Mouse (Mus musculus) liver, embryonic 14.5 days (tissue): ENCODE data around the gene Tnfrsf4. TPM values are rescaled to one million over a fixed set of nuclear protein-coding genes. Genes with fewer than 3 reads are reported as not detected.

ENCODE experiments used
- ATAC-seq: fragments of 200-750 bp; cut with Nextera tagmentation; 2 replicates; pipeline ENCODE4 v1.8.0; 2017; ENCODE audit warnings: moderate number of reproducible peaks, mild to moderate bottlenecking, moderate library complexity; ENCODE audit not compliant: insufficient read depth
- DNase-seq, 3 experiments: peaks; one replicate each; pipeline ENCODE4 v3.0.0-alpha.2; 2012 to 2013; ENCODE audit warnings: low read depth in 3 of 3, low spot score in 3 of 3
- H3K27ac ChIP-seq: fragments of 300-500 bp; sonication (generic); 2 replicates; pipeline ENCODE4 v1.5.1; 2014; ENCODE audit warnings: moderate library complexity, mild to moderate bottlenecking, control low read depth, inconsistent platforms
- H3K27me3 ChIP-seq: fragments of 300-500 bp; sonication (generic); 2 replicates; pipeline ENCODE4 v1.6.1; 2014; ENCODE audit warnings: mild to moderate bottlenecking, low read length, moderate library complexity; ENCODE audit not compliant: control insufficient read depth, insufficient read depth
- H3K36me3 ChIP-seq: fragments of 300-500 bp; sonication (generic); replicated peaks from 2 replicates; pipeline ENCODE4 v1.6.1; 2014; ENCODE audit warnings: low read depth; ENCODE audit not compliant: control insufficient read depth, insufficient read depth
- H3K4me1 ChIP-seq, 2 experiments: fragments of 200-500 bp in 1 of 2; fragments of 300-500 bp in 1 of 2; sonication (generic) in 1 of 2; replicated peaks; 2 replicates each; pipeline ENCODE4 v1.6.1; 2012 to 2014; ENCODE audit warnings: antibody characterized with exemption in 1 of 2, inconsistent platforms in 1 of 2, low read length in 1 of 2; ENCODE audit not compliant: control insufficient read depth in 2 of 2, insufficient read depth in 2 of 2
- H3K4me2 ChIP-seq: fragments of 300-500 bp; sonication (generic); 2 replicates; pipeline ENCODE4 v1.6.1; 2014; ENCODE audit warnings: low read depth, mild to moderate bottlenecking, control low read depth, moderate library complexity
- H3K4me3 ChIP-seq, 2 experiments: fragments of 200-500 bp in 1 of 2; fragments of 300-500 bp in 1 of 2; sonication (generic) in 1 of 2; 2 replicates each; pipeline ENCODE4 v1.5.1; 2012 to 2014; ENCODE audit warnings: low read depth in 2 of 2, low read length in 2 of 2, mild to moderate bottlenecking in 2 of 2, control low read depth in 1 of 2, inconsistent platforms in 1 of 2, moderate library complexity in 1 of 2; ENCODE audit not compliant: insufficient read depth in 1 of 2
- H3K9ac ChIP-seq: fragments of 300-500 bp; sonication (generic); replicated peaks from 2 replicates; pipeline ENCODE4 v1.6.1; 2014; ENCODE audit warnings: mild to moderate bottlenecking, control low read depth, moderate library complexity
- H3K9me3 ChIP-seq: fragments of 300-500 bp; sonication (generic); 2 replicates; pipeline ENCODE4 v1.6.1; 2016; ENCODE audit warnings: low read length, mixed read lengths; ENCODE audit not compliant: control insufficient read depth
- CTCF ChIP-seq: IDR thresholded peaks from 2 replicates; pipeline ENCODE4 v1.5.1; 2016; ENCODE audit warnings: antibody characterized with exemption, low read depth, control low read depth
- EP300 ChIP-seq: IDR thresholded peaks from 2 replicates; pipeline ENCODE4 v1.6.1; 2016; ENCODE audit warnings: antibody characterized with exemption, low read depth
- WGBS: fragments of 180-500 bp; shearing (Covaris S2); extraction: QIAGEN DNeasy Blood & Tissue Kit; methylation state at CpG from one replicate; pipeline ENCODE4 v1.1.7; 2014; ENCODE audit not compliant: insufficient replicate concordance; 5-methylcytosine and 5-hydroxymethylcytosine counted together
- polyA plus RNA-seq, 2 experiments: library from polyadenylated mRNA; depleted of rRNA in 1 of 2; stranded (reverse) in 1 of 2; unstranded in 1 of 2; fragments of >200 nt; fragmentation: Nextera tagmentation in 1 of 2; extraction: Ambion mirVana in 1 of 2; gene quantifications; 2 replicates each; pipeline versions ENCODE4 v1.2.1 to v1.2.3; 2012 to 2014

Tnfrsf4 gene
- polyA plus RNA-seq (2012; rRNA removed) (1.0 and 1.8 TPM in 2 replicates), polyA plus RNA-seq (2014; fragmentation: Nextera tagmentation; extraction: Ambion mirVana) (0.13 TPM in 2 replicates)

DNA sequence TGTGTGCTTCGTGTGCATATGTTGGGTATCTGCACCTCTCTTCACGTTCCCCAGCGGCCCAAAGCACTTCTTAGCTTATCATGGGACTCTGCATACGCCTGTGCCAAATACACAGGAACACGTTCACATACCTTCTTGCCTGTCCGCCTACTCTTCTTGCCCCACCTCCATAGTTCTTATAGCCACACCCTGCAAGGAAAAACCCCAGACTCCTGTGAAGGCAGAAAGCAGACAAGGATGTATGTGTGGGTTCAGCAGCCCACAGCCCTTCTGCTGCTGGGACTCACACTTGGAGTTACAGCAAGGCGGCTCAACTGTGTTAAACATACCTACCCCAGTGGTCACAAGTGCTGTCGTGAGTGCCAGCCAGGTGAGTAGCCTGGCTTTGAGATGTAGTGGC, at the start of gene Tnfrsf4:
Tnfrsf4 (plus strand) TSS at position 207 of the 400 bp plus-strand sequence.
- Histone ChIP-seq H3K27ac (no peak within 1 kb of the TSS), H3K4me1 (no peaks in the 10 kb centered on the region), H3K9me3 (no peaks in the 10 kb centered on the region), H3K4me3 (no peak within 1 kb of the TSS), H3K27me3 (no peaks in the 10 kb centered on the region), H3K36me3 (peaks cover 34% of the 10 kb centered on the region), H3K9ac (no peak within 1 kb of the TSS), H3K4me2 (no peak within 1 kb of the TSS)
- DNase-seq (no peak), ATAC-seq (no peak)
- WGBS: 68% methylated on average over 8 of the region's 8 CpGs
- TF ChIP-seq EP300 (no peak), CTCF (no peak)

DNA sequence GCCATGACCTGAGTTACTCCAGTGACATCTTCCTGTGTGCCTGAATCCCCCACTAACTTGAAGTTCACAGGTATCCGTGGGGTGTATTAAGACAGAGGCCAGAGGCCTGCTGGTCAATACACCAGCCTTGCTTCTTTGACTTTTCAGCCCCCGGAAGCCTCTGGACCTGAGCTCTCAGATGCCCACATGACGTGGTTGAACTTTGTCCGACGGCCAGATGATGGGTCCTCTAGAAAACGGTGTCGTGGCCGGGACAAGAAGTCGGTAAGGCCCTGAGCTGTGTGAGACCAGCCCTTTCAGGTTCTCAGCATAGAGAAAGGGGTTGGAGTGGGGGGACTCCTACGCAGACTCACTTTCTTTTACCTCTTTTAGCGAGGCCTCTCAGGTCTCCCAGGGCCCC, 49.2 kb upstream of the Tnfrsf4 start:
- H3K4me2 ChIP-seq: peak overlapping the region; percentile 68; the same call in 1 of the 2 replicates
- 78% methylated on average over 11 of the region's 11 CpGs for WGBS
- no peak overlapping the region for H3K27ac ChIP-seq
- H3K9me3 ChIP-seq: no peaks in the 10 kb centered on the region
- peak overlapping the region; percentile 81 for H3K9ac ChIP-seq
- H3K4me3 ChIP-seq: peak overlapping the region in 1 of 2 experiments; percentile 54; a peak in 1 of 4 replicates
- peaks cover 34 to 40% of the 10 kb centered on the region in 2 experiments for H3K4me1 ChIP-seq
- no peaks in the 10 kb centered on the region for H3K27me3 ChIP-seq
- no peak for DNase-seq
- ATAC-seq: no peak
- peaks cover 5% of the 10 kb centered on the region for H3K36me3 ChIP-seq
- TF ChIP-seq EP300: no peak
- TF ChIP-seq CTCF: no peak

DNA sequence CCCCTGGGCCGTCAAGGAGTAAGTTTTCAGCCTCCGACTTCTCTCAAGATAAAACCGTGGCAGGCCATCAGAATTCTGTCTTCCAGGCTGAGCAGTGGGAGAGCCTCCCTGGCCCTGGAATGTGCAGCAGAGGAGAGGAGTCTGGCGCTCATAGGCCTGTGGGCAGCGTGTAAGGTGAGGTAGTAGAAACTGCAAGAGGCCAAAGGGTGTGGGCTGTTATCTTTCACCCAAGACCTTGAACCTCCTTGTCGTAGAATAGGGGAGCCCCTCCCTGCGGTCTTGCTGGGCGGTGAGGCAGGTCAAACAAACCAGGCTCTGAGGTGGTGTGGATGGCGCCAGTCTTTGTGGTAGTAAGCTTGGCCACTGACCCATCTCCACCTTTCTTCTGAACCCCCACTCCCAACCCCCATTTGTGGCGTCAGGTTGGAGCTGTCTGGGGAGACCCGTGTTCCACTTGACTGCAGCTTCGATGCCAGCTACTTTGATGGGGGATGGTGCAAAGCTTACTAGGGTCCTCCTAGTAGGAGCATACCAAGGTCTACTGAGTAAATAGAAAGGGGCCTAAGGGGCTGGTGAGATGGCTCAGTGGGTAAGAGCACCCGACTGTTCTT, 44.5 kb upstream of the Tnfrsf4 start:
- Histone ChIP-seq H3K4me2 (peak overlapping the region; percentile 51), H3K9ac (no peak overlapping the region; the same call in 1 of the 2 replicates), H3K4me3 (no peak overlapping the region), H3K27me3 (no peaks in the 10 kb centered on the region), H3K4me1 (peaks cover 21 to 23% of the 10 kb centered on the region in 2 experiments), H3K36me3 (peaks cover 5% of the 10 kb centered on the region), H3K27ac (peak overlapping the region; percentile 21), H3K9me3 (no peaks in the 10 kb centered on the region)
- DNase-seq: no peak
- ATAC-seq: peak; percentile 82
- WGBS: 43% methylated on average over 13 of the region's 13 CpGs
- TF ChIP-seq EP300 (no peak), CTCF (no peak)

DNA sequence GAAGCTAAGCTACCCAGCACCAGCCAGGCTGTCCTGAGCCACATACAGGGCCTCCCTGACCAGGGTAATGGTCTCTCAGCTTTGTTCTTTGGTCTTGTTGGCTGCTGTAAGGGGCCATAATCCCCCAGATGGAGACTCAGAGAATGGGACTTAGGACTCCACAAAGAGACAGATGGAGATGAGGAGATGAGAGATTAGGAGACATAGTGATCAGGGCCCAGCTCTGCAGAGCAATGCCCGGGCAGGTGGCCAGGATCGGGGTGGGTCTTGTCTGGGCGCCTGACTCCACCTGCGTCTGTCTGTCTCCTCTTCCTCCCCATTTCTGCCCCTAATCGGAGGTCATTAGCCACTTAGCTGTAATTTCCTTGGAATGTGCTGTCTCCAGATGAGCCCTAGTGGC, 43.4 kb upstream of the Tnfrsf4 start:
- no peak overlapping the region for H3K4me2 ChIP-seq
- peaks cover 5% of the 10 kb centered on the region for H3K36me3 ChIP-seq
- no peaks in the 10 kb centered on the region for H3K9me3 ChIP-seq
- no peak overlapping the region for H3K27ac ChIP-seq
- no peaks in the 10 kb centered on the region for H3K27me3 ChIP-seq
- H3K9ac ChIP-seq: no peak overlapping the region
- TF ChIP-seq EP300 (no peak), CTCF (no peak)
- H3K4me3 ChIP-seq: no peak overlapping the region
- ATAC-seq (no peak), DNase-seq (no peak)
- peaks cover 13 to 19% of the 10 kb centered on the region in 2 experiments for H3K4me1 ChIP-seq
- WGBS: 71% methylated on average over 5 of the region's 5 CpGs

DNA sequence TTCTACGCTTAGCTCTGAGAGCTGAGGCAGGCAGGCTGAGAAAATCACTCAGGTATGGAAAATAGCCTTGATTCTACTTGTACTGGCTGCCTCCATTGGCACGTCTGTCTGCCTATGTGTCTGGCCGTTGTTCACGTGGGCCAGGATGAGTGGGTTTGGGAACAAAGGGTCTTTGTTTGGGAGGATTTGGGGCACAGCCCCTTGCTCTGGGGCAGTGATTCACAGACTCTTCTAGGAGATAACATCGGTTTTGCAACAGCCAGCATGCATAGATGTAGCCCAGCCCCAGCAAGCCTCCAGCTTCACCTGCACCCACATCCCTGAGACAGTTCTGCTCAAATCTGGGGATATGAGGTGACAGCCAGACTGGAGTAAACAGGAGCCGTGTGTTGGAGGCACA, 41.0 kb upstream of the Tnfrsf4 start:
- 69% methylated on average over 6 of the region's 6 CpGs for WGBS
- no peak overlapping the region for H3K4me3 ChIP-seq
- H3K4me2 ChIP-seq: no peak overlapping the region
- H3K9ac ChIP-seq: no peak overlapping the region
- H3K27me3 ChIP-seq: no peaks in the 10 kb centered on the region
- no peak overlapping the region for H3K27ac ChIP-seq
- no peak for DNase-seq
- no peaks in the 10 kb centered on the region for H3K9me3 ChIP-seq
- peaks cover 13 to 18% of the 10 kb centered on the region in 2 experiments for H3K4me1 ChIP-seq
- H3K36me3 ChIP-seq: no peaks in the 10 kb centered on the region
- no peak for ATAC-seq
- TF ChIP-seq CTCF (no peak), EP300 (no peak)
